Mouse (Mus musculus) gonadal fat pad, adult 2 months (tissue): ENCODE data around the gene Nphp1. TPM values are rescaled to one million over a fixed set of nuclear protein-coding genes. Genes with fewer than 3 reads are reported as not detected.

ENCODE experiments used
- DNase-seq: peaks from one replicate; pipeline ENCODE4 v3.0.0-alpha.2; 2012; ENCODE audit warnings: low read depth
- polyA plus RNA-seq: library from polyadenylated mRNA; depleted of rRNA; stranded (reverse); fragments of >200 nt; gene quantifications from 2 replicates; pipeline ENCODE4 v1.2.3, GENCODE M21; 2012; rRNA removed

Nphp1 gene
- polyA plus RNA-seq = 19.9 and 21.3 TPM in 2 replicates

GRCm38 (mm10) chr2:127788440-127789116 lies at the start of gene Nphp1:
Nphp1 (minus strand) TSS chr2:127788897.
- peak; percentile 2 for DNase-seq

- DNase-seq = no peak
These were observed 44.1 kb upstream of the Nphp1 start for GRCm38 (mm10) chr2:127832833-127833190.

DNA sequence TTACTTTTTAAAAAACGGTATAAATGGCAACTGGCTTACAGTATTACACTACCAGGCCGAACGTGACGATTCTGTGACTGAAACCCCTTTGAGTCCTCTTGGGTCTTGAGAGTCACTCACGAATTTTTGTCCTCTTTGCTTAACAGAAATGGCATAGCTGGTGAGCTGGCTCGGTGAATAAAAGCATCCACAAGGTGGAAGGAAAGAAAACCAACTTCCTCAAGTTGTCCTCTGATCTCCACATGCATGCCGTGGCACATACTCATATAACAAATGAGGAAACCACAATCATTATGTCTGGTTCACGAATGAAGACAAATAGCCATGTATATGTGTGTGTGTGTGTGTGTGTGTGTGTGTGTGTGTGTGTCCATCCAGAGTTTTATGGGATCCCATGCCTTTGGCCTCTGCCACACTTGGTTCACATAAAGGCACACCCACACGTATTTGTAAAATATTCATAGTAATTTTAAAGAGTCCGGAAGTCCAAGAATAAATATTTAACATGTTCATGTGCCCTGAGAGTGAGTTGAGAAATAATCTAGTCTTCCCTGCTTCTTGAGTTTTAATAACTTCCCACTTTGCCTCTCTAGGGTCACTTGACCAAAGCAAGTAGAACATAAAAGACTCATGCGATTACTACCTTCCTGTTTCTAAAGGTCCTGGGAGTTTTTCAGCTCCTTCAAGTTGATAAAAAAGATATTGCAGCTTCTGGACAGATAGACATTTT lies 43.6 kb upstream of the Nphp1 start:
- no peak for DNase-seq

DNA sequence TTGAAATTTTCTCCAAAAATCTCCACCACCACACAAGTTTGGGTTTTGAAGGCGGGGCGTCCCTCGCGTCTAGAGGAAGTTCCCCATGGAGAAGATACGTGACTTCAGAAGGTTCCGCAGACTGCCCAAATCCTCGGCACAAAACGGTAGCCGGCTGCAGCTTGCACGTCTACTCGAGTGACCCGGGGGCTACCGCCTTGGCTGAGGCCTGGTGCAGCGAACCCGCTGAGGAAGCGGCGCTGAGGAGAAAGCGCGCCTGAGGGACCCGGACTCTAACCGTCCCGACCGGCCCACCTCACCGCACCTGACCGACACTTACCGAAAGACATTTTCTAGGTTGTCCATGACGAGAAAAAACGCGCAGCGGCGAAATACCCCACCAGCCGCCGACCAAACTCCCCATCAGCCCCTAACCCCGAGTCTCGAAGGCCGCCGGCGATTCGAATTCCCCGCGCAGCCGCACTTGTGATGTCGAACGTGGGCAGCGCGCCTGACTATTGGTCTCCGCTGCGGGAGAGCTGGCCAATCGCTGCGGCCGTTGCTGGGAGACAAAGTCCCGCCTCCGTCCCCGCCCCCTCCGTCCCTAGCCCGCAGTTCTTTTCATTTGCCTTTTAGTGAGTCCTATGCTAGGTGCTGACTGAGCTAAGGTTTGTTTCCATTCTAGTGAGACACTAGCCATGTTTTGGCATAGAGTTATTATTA lies 42.9 kb upstream of the Nphp1 start, which contains the start of gene Bub1:
TSS of gene Bub1 (minus strand) at position 465 of the 702 bp plus-strand sequence.
- DNase-seq = no peak

GRCm38 (mm10) chr2:127791919-127792603 lies 3.4 kb upstream of the Nphp1 start, which contains the start of gene Mtln:
Mtln (minus strand) TSS chr2:127792488.
- DNase-seq = peak; percentile 70

DNA sequence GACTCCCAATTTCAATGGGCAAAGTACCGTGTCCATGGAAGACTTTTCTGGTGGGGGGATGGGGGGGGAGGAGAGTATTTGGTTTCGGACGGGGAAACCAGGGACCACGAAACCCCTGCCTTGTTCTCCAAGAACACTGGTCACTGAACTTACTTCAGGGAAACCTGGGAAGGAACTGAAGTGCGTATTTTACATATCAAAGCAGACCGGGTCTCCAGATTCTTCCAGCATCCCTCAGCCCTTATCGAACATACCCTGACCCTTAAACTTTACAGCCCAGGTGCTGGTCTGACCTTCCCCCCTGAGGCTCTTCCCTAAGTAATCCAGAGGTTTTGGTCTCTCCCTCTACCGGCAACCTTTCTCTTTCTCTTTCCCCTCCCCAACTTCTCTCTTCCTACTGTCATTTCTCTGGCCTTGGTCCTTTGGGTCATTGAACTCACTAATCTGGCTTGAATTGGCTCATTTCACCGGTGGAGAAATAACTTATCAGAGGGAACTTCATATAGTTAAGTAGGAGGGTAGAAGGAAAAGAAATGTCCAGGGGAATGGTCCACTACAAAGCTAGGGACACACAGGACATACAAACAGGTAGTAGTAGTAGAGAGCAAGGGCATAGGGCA lies 1.1 kb upstream of the Nphp1 start:
- DNase-seq = no peak

DNA sequence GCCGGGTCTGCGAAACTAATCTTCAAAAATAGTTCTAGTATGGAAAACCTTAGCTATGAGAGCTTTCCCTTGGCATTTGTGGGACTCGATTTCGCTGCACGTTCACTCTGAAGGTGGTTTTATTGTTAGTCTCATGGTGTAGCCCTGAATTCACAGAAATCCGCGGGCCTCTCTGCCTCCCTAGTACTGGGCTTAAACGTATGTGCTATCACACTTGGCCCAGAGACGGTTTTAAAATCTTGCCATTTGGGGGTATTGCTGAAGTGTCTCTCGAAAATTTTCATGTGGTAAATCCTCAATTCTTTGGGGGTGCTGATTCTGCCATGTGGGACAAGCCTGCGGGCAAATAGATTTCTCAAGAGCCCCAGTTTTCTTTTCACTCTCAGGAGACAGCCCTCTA lies 441 bp upstream of the Nphp1 start:
- DNase-seq = peak; percentile 2

GRCm38 (mm10) chr2:127787226-127787625 lies 1.5 kb downstream of the Nphp1 start:
- no peak for DNase-seq

- no peak for DNase-seq
These were observed 10.2 kb downstream of the Nphp1 start for GRCm38 (mm10) chr2:127778451-127778850.

DNA sequence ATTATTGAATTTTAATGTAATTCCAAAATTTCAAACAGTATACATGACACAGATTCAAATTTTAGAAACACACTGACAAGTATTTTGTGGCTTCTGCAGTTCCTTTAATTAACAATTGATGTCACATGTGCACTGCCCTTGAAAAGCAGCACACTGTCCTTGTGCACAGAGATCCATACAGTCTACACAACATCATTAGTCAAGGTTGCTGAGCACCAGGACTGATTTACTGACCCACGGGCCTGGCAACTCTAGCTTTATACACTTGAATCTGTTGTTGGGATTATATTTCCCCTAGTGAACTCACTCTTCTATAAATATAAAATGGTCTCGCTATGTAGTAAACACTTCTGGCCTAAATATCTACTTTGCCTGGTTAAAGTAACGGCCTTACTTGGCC lies 13.7 kb downstream of the Nphp1 start:
- DNase-seq = no peak

GRCm38 (mm10) chr2:127774578-127774941 lies 14.1 kb downstream of the Nphp1 start:
- DNase-seq = no peak

DNA sequence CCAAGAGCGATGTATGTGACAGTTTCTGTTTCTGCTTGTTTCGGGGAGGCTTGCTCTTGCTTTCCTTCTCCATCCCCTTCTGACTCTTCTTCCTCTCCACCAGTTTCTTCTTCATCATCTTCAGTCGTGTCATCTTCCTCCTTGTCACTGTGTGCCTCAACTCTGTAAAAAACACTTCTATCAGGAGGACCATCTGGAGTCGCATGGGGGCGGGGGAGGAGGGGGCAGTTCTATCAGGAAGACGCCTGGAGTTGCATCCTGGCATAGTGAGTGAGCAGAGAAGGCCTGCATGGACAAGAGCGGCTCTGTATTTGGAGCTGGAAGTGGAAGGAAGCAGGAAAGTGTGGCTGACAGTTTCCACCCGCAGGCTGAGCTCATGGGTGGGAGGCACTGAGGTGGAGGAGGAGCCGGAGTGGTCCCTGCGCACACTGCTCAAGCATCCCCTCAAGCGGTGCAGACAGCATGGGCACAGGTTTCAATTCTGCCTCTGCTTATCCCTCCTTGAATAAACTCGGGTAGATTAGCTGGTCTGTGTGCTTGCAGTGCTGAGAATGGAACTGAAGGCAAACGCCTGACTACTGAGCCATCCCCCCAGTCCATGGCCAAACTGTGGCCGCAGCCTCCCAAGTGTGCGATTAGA lies 14.6 kb downstream of the Nphp1 start:
- no peak for DNase-seq

DNA sequence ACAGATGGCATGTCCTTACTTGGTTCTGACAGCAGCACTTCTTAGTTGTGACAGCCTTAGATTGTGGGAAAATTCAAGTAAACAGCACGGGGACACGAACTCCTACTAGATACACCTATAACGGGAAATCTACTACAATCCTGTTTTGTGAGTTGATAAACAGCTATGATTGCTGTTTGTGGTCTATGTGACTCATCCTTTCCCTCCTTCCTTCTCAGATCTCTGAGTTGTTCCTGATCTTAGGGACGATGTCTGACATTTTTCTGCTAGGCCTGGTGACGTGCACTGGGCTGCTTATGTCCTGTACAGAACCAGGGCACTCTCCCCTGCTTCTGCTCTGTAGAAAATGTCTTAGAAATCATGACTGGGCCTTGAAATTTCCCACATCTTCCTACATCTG lies 27.1 kb downstream of the Nphp1 start:
- no peak for DNase-seq

- DNase-seq = no peak
These were observed 28.2 kb downstream of the Nphp1 start for GRCm38 (mm10) chr2:127760429-127761000.

DNA sequence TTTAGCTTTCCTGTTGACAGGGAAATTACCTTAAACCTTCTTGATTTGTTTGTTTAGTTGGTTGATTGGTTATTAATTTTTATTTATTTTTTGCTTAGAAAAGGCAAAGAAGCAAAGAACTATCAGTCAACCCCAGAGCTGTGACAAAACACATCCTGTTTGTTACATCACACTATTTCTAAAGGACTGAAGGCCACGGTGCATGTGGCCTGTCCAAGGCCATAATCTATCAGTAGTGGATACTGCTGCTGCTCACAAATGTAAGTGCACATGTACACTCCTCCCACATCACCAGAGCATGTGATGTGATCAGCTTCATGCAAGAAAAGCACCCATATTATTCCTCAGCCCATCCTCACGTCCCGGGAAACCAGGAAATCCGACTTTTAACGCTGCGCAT lies 28.7 kb downstream of the Nphp1 start:
- no peak for DNase-seq

GRCm38 (mm10) chr2:127759157-127759880 lies 29.4 kb downstream of the Nphp1 start:
- DNase-seq = no peak

GRCm38 (mm10) chr2:127757171-127757570 lies 31.5 kb downstream of the Nphp1 start:
- DNase-seq = no peak

GRCm38 (mm10) chr2:127754113-127754512 lies 34.6 kb downstream of the Nphp1 start:
- no peak for DNase-seq

- no peak for DNase-seq
These were observed 36.7 kb downstream of the Nphp1 start for GRCm38 (mm10) chr2:127751849-127752610.
